17 mouse cellular contexts compared by ENCODE assay signal in genomic region chr1:78187122-78187787, GRCm38 (mm10). TPM values are rescaled to one million over a fixed set of nuclear protein-coding genes. Genes with fewer than 3 reads are reported as not detected.
DNase-seq lines count a peak whose midpoint lies in the region; ATAC-seq and TF ChIP-seq lines count a peak whose summit lies in the region.
"Had no signal": no experiment of that assay in that cellular context is flagged by ENCODE, and none has a peak within 500 bp of the region (broad histone marks: within the 10 kb centered on the region; RNA-seq: fewer than 3 reads in every experiment).

No protein-coding gene starts in this region.

- H3K4me2 ChIP-seq in midbrain, embryonic 12.5 days (replicated peaks), result peak overlapping the region; percentile 72
- H3K4me2 ChIP-seq in midbrain, postnatal 0 days (ENCODE audit: low read depth, low read length, poor library complexity, severe bottlenecking), result no peak overlapping the region
- peak overlapping the region; percentile 77 for H3K4me2 ChIP-seq in hindbrain, embryonic 13.5 days
- peak overlapping the region; percentile 74 for H3K4me2 ChIP-seq in neural tube, embryonic 13.5 days
- H3K4me2 ChIP-seq: intestine, embryonic 15.5 days had no signal

- ATAC-seq in midbrain, embryonic 12.5 days (ENCODE audit: low FRiP score, low read depth), result no peak
- ATAC-seq in midbrain, postnatal 0 days (ENCODE audit: low FRiP score), result no peak
- ATAC-seq in hindbrain, embryonic 13.5 days (ENCODE audit: low FRiP score), result no peak
- ATAC-seq in neural tube, embryonic 13.5 days (ENCODE audit: low read depth), result no peak
- ATAC-seq: forebrain, embryonic 16.5 days; intestine, embryonic 15.5 days had no signal

- H3K36me3 ChIP-seq in midbrain, embryonic 12.5 days, result 0 out of 2 replicates have a peak, but pooled peaks cover 2% of the 10 kb centered on the region
- no peaks in the 10 kb centered on the region for H3K36me3 ChIP-seq in midbrain, postnatal 0 days (ENCODE audit: insufficient read depth, low read length)
- H3K36me3 ChIP-seq in hindbrain, embryonic 13.5 days, result no peaks in the 10 kb centered on the region
- no peaks in the 10 kb centered on the region for H3K36me3 ChIP-seq in neural tube, embryonic 13.5 days
- H3K36me3 ChIP-seq: intestine, embryonic 15.5 days had no signal

- no peak for TF ChIP-seq CTCF in midbrain, postnatal 0 days (IDR thresholded peaks at IDR 0.05)

- H3K27ac ChIP-seq in midbrain, embryonic 12.5 days (replicated peaks), result peak overlapping the region; percentile 96; the same call in 1 of the 2 replicates
- H3K27ac ChIP-seq in midbrain, postnatal 0 days (ENCODE audit: low read depth, low read length), result no peak overlapping the region
- peak overlapping the region; percentile 42; the same call in 1 of the 2 replicates for H3K27ac ChIP-seq in hindbrain, embryonic 13.5 days
- no peak overlapping the region for H3K27ac ChIP-seq in neural tube, embryonic 13.5 days (replicated peaks)
- H3K27ac ChIP-seq: intestine, embryonic 15.5 days; liver, embryonic 14.5 days had no signal

- peak overlapping the region; percentile 46 for H3K9ac ChIP-seq in midbrain, embryonic 12.5 days (replicated peaks)
- no peak overlapping the region for H3K9ac ChIP-seq in midbrain, postnatal 0 days (replicated peaks; ENCODE audit: low read length, poor library complexity, severe bottlenecking)
- no peak overlapping the region for H3K9ac ChIP-seq in hindbrain, embryonic 13.5 days
- H3K9ac ChIP-seq in neural tube, embryonic 13.5 days, result no peak overlapping the region
- H3K9ac ChIP-seq: intestine, embryonic 15.5 days; liver, embryonic 14.5 days had no signal

- H3K27me3 ChIP-seq in midbrain, embryonic 12.5 days, result peaks cover 75% of the 10 kb centered on the region
- H3K27me3 ChIP-seq in midbrain, postnatal 0 days (ENCODE audit: insufficient read depth, low read length), result peaks cover 31% of the 10 kb centered on the region
- peaks cover 78% of the 10 kb centered on the region for H3K27me3 ChIP-seq in hindbrain, embryonic 13.5 days
- H3K27me3 ChIP-seq in neural tube, embryonic 13.5 days, result peaks cover 81% of the 10 kb centered on the region

- peak; percentile 25 for DNase-seq in embryo, embryonic 11 days
- no peak for DNase-seq in embryo, embryonic 10 days (ENCODE audit: low spot score)
- DNase-seq in midbrain, postnatal 0 days (ENCODE audit: low spot score), result no peak
- no peak for DNase-seq in urinary bladder, adult 18-20 months (ENCODE audit: low spot score in 2 of 2)
- no peak for DNase-seq in frontal cortex, postnatal 36 days (ENCODE audit: low spot score in 2 of 2)
- DNase-seq: adrenal gland, postnatal 36 days; cerebellum, adult 18-20 months; gastrocnemius, postnatal 36 days; lung, postnatal 14 days; thymus, adult 18-20 months had no signal

- H3K4me1 ChIP-seq in midbrain, embryonic 12.5 days, result peaks cover 38% of the 10 kb centered on the region
- H3K4me1 ChIP-seq in midbrain, postnatal 0 days (ENCODE audit: insufficient read depth, low read length), result peaks cover 4% of the 10 kb centered on the region; the same call in 1 of the 2 replicates
- H3K4me1 ChIP-seq in hindbrain, embryonic 13.5 days (replicated peaks), result peaks cover 24% of the 10 kb centered on the region
- peaks cover 41% of the 10 kb centered on the region for H3K4me1 ChIP-seq in neural tube, embryonic 13.5 days (replicated peaks)

- H3K9me3 ChIP-seq in midbrain, embryonic 12.5 days, result no peaks in the 10 kb centered on the region
- H3K9me3 ChIP-seq in midbrain, postnatal 0 days (ENCODE audit: low read length), result no peaks in the 10 kb centered on the region
- no peaks in the 10 kb centered on the region for H3K9me3 ChIP-seq in hindbrain, embryonic 13.5 days
- H3K9me3 ChIP-seq in neural tube, embryonic 13.5 days, result no peaks in the 10 kb centered on the region
- H3K9me3 ChIP-seq: intestine, embryonic 15.5 days had no signal

- peak overlapping the region; percentile 67 for H3K4me3 ChIP-seq in midbrain, embryonic 12.5 days
- H3K4me3 ChIP-seq in midbrain, postnatal 0 days (ENCODE audit: low read depth, low read length), result no peak overlapping the region
- peak overlapping the region; percentile 19; the same call in 1 of the 2 replicates for H3K4me3 ChIP-seq in hindbrain, embryonic 13.5 days
- peak overlapping the region; percentile 11 for H3K4me3 ChIP-seq in neural tube, embryonic 13.5 days
- H3K4me3 ChIP-seq: intestine, embryonic 15.5 days had no signal

- WGBS in midbrain, embryonic 12.5 days, result 1% methylated on average over 8 of the region's 8 CpGs
- 27% methylated on average over 8 of the region's 8 CpGs for WGBS in midbrain, postnatal 0 days
- 7% methylated on average over 8 of the region's 8 CpGs for WGBS in hindbrain, embryonic 13.5 days
- WGBS in neural tube, embryonic 13.5 days, result 7% methylated on average over 8 of the region's 8 CpGs

RNA-seq across cellular contexts. Expression of gene Pax3, which starts 9.7 kb away (rescaled TPM):
- polyA plus RNA-seq in midbrain, embryonic 12.5 days (2016; fragmentation: Nextera tagmentation; extraction: Ambion mirVana), result 53.6 and 61.9 TPM in 2 replicates
- total RNA-seq in midbrain, postnatal 0 days (2014; rRNA removed), result 5.3 and 5.8 TPM in 2 replicates
- 4.4 and 4.5 TPM in 2 replicates for polyA plus RNA-seq in midbrain, postnatal 0 days (2015; fragmentation: Nextera tagmentation; extraction: Ambion mirVana)
- polyA plus RNA-seq in hindbrain, embryonic 13.5 days (2015; fragmentation: Nextera tagmentation; extraction: Ambion mirVana), result 17.6 and 24.4 TPM in 2 replicates
- 12.9 and 17.0 TPM in 2 replicates for polyA plus RNA-seq in neural tube, embryonic 13.5 days (2015; fragmentation: Nextera tagmentation; extraction: Ambion mirVana)
- total RNA-seq: adrenal gland, postnatal 36 days; gastrocnemius, postnatal 36 days had no signal
- polyA plus RNA-seq: forebrain, embryonic 16.5 days; intestine, embryonic 15.5 days; large intestine, adult 2 months; liver, embryonic 14.5 days had no signal

Comparison
In these comparisons a context has a peak if more than half of its experiments do, and no peak if none do; other contexts are left out.
1. H3K27ac ChIP-seq: peak in midbrain, embryonic 12.5 days (single experiment) and hindbrain, embryonic 13.5 days (single experiment); none in midbrain, postnatal 0 days (single experiment) and neural tube, embryonic 13.5 days (single experiment).